Mouse (Mus musculus) E14TG2a.4 (cell line): ENCODE data around the gene Shroom3.

ENCODE experiments used
- CTCF ChIP-seq: conservative IDR thresholded peaks from 2 replicates; pipeline ENCODE4 v1.5.1; 2014; ENCODE audit warnings: low read length
- POU5F1 ChIP-seq: IDR thresholded peaks from 2 replicates; pipeline ENCODE4 v1.6.1; 2014; ENCODE audit warnings: low read length, borderline replicate concordance

DNA sequence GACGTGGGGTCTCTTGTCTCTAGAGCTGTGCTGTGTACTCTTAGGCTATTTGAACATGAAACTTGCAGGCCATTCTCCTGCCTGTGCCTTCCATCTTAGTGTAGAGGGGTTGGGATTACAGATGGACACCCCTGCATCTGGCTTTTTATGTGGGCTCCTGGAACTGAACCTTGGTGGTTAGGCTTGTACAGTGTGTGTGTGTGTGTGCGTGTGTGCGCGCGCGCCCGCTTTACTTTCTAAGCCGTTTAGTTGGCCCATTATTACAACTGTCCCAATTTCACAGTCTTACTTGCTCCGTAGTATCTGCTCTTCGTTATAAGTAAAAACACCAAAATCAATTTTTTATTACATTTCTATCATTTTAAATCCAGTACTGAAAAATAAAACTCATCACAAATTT lies 1.4 kb upstream of the Shroom3 start:
- TF ChIP-seq CTCF (no peak), POU5F1 (no peak)
